Mouse (Mus musculus) cerebellum, postnatal 14 days (tissue): ENCODE results near the gene Mmp10.

Experiments
- DNase-seq, 2 experiments: peaks; one replicate each; pipeline ENCODE4 v3.0.0; 2021; ENCODE audit warnings: mixed read lengths in 2 of 2

Gene Mmp10

GRCm38 (mm10) chr9:7502051-7502450, at the start of gene Mmp10:
TSS of gene Mmp10 (plus strand) at chr9:7502352.
- DNase-seq = no peak

- no peak for DNase-seq
Observed at GRCm38 (mm10) chr9:7453302-7453701, 48.9 kb upstream of the Mmp10 start.

- DNase-seq = no peak
Observed at GRCm38 (mm10) chr9:7470262-7470661, 31.9 kb upstream of the Mmp10 start.

- DNase-seq = no peak
Observed at GRCm38 (mm10) chr9:7483684-7484394, 18.3 kb upstream of the Mmp10 start.

GRCm38 (mm10) chr9:7501138-7501537, 1.0 kb upstream of the Mmp10 start:
- DNase-seq = no peak

GRCm38 (mm10) chr9:7507321-7507876, 5.2 kb downstream of the Mmp10 start:
- no peak for DNase-seq

- no peak for DNase-seq
Observed at GRCm38 (mm10) chr9:7509619-7510233, 7.6 kb downstream of the Mmp10 start.

- no peak for DNase-seq
Observed at GRCm38 (mm10) chr9:7517944-7518571, 15.9 kb downstream of the Mmp10 start.

- DNase-seq = no peak
Observed at GRCm38 (mm10) chr9:7526255-7526940, 24.2 kb downstream of the Mmp10 start.

- no peak for DNase-seq
Observed at GRCm38 (mm10) chr9:7542763-7543162, 40.6 kb downstream of the Mmp10 start.

- no peak for DNase-seq
Observed at GRCm38 (mm10) chr9:7544923-7545457, 42.8 kb downstream of the Mmp10 start.

- no peak for DNase-seq
Observed at GRCm38 (mm10) chr9:7545471-7545870, 43.3 kb downstream of the Mmp10 start.

GRCm38 (mm10) chr9:7545920-7546319, 43.8 kb downstream of the Mmp10 start:
- DNase-seq = no peak

GRCm38 (mm10) chr9:7551943-7552342, 49.8 kb downstream of the Mmp10 start:
- DNase-seq = no peak

GRCm38 (mm10) chr9:7553536-7553935, 51.4 kb downstream of the Mmp10 start:
- no peak for DNase-seq

GRCm38 (mm10) chr9:7554382-7554781, 52.2 kb downstream of the Mmp10 start:
- peak; percentile 14 to 15 for DNase-seq

- DNase-seq = no peak
Observed at GRCm38 (mm10) chr9:7558221-7559017, 56.3 kb downstream of the Mmp10 start, which contains the start of gene Mmp8. TSS of gene Mmp8 (plus strand) at chr9:7558456.
